Mouse (Mus musculus) liver, embryonic 13.5 days (tissue): ENCODE results near the gene Vps25. TPM values are rescaled to one million over a fixed set of nuclear protein-coding genes. Genes with fewer than 3 reads are reported as not detected.
A peak's percentile ranks its signal among the peaks of the same experiment; 100 is the strongest.

Experiments
- ATAC-seq: fragments of 200-750 bp; cut with Nextera tagmentation; 2 replicates; pipeline ENCODE4 v1.8.0; 2017; ENCODE audit warnings: low read depth, mild to moderate bottlenecking, moderate number of reproducible peaks, moderate library complexity
- DNase-seq: peaks from one replicate; pipeline ENCODE4 v3.0.0; 2022
- H3K27ac ChIP-seq: fragments of 300-500 bp; sonication (generic); 2 replicates; pipeline ENCODE4 v1.5.1; 2015; ENCODE audit warnings: moderate library complexity, mild to moderate bottlenecking, inconsistent platforms
- H3K27me3 ChIP-seq: fragments of 300-500 bp; sonication (generic); 2 replicates; pipeline ENCODE4 v1.6.1; 2015; ENCODE audit warnings: mild to moderate bottlenecking, inconsistent platforms
- H3K36me3 ChIP-seq: fragments of 300-500 bp; sonication (generic); 2 replicates; pipeline ENCODE4 v1.6.1; 2015; ENCODE audit warnings: mild to moderate bottlenecking, inconsistent platforms
- H3K4me1 ChIP-seq: fragments of 300-500 bp; sonication (generic); replicated peaks from 2 replicates; pipeline ENCODE4 v1.6.1; 2015; ENCODE audit warnings: inconsistent platforms
- H3K4me2 ChIP-seq: fragments of 300-500 bp; sonication (generic); 2 replicates; pipeline ENCODE4 v1.6.1; 2015; ENCODE audit warnings: inconsistent platforms, mild to moderate bottlenecking, moderate library complexity
- H3K4me3 ChIP-seq: fragments of 300-500 bp; sonication (generic); replicated peaks from 2 replicates; pipeline ENCODE4 v1.5.1; 2015; ENCODE audit warnings: mild to moderate bottlenecking, inconsistent platforms
- H3K9ac ChIP-seq: fragments of 300-500 bp; sonication (generic); 2 replicates; pipeline ENCODE4 v1.6.1; 2015; ENCODE audit warnings: mild to moderate bottlenecking, inconsistent platforms
- H3K9me3 ChIP-seq: fragments of 300-500 bp; sonication (generic); replicated peaks from 2 replicates; pipeline ENCODE4 v1.6.1; 2016; ENCODE audit warnings: inconsistent platforms
- WGBS: fragments of 180-500 bp; shearing (Covaris S2); methylation state at CpG from one replicate; pipeline ENCODE4 v1.1.7; 2015; ENCODE audit not compliant: insufficient replicate concordance; 5-methylcytosine and 5-hydroxymethylcytosine counted together
- polyA plus RNA-seq: library from polyadenylated mRNA; unstranded; fragments of >200 nt; fragmentation: Nextera tagmentation; extraction: Ambion mirVana; gene quantifications from 2 replicates; pipeline ENCODE4 v1.2.1, GENCODE M21; 2015

The Vps25 gene
- polyA plus RNA-seq: 98.5 and 99.4 TPM in 2 replicates

DNA sequence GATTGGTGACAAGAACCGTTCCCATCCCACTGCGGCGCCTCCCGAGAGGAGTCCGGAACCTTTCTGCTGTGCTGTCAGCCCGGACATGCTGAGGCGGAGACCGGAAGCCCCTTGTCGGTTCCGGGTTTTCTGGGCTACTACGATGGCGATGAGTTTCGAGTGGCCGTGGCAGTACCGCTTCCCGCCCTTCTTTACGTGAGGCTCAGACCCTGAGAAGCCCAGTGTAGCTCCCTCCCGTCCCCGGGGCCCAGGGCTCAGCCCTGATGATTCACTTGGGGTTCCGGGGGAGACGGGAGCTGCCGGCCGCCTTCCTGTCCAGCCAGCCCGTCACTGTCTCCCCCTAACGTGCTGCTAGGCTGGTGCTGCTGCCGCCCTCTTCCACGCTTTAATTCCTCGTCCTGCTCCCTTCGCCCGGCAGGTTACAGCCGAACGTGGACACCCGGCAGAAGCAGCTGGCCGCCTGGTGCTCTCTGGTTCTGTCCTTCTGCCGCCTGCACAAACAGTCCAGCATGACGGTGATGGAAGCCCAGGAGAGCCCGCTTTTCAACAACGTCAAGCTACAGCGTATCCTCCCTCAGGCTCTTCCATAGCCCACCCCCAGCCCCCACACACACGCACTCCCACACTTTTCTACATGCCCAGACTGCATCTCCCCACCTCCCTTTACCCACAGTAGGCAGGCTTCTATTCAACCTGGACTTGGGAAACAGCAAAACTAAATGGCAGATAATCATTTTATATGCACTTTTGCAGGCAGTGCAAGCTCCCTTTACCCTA lies at the start of gene Vps25:
Gene Vps25, plus strand, starts transcription at position 95 of the 777 bp plus-strand sequence.
- Histone ChIP-seq H3K9me3 (no peaks in the 10 kb centered on the region), H3K4me1 (peaks cover 65% of the 10 kb centered on the region), H3K27ac (peak within 1 kb of the TSS; percentile 94), H3K4me3 (peak within 1 kb of the TSS; percentile 93), H3K9ac (peak within 1 kb of the TSS; percentile 97), H3K4me2 (peak within 1 kb of the TSS; percentile 95), H3K27me3 (no peaks in the 10 kb centered on the region), H3K36me3 (peaks cover 26% of the 10 kb centered on the region)
- peak; percentile 76 for DNase-seq
- peak; percentile 88 for ATAC-seq
- under 1% methylated on average over 40 of the region's 40 CpGs for WGBS

DNA sequence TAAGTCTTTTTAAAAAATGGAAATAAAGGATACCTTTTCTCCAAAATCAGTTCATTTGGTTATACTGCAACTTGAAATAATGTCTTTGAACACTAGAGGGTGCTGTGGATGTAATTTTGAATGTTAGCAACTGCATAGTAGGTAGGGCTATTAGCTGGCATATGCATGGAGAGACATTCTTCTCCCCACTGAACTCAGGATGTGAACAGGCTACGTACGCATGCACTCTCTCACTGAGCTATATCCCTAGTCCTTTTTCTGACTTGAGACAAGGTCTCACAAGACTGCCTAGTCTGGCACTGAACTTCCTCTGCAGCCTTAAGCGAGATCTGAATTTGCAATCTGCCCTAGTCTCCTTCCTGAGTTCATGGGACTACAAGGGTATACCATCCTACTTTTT lies 41.5 kb upstream of the Vps25 start:
- Histone ChIP-seq H3K4me1 (no peaks in the 10 kb centered on the region), H3K27me3 (no peaks in the 10 kb centered on the region), H3K27ac (no peak overlapping the region), H3K4me3 (no peak overlapping the region), H3K9me3 (no peaks in the 10 kb centered on the region), H3K9ac (no peak overlapping the region), H3K36me3 (peaks cover 51% of the 10 kb centered on the region), H3K4me2 (no peak overlapping the region)
- ATAC-seq: 0 out of 2 replicates have a peak, but pooled peaks have one; percentile 47
- 50% methylated on average over 3 of the region's 3 CpGs for WGBS
- DNase-seq: peak; percentile 29

DNA sequence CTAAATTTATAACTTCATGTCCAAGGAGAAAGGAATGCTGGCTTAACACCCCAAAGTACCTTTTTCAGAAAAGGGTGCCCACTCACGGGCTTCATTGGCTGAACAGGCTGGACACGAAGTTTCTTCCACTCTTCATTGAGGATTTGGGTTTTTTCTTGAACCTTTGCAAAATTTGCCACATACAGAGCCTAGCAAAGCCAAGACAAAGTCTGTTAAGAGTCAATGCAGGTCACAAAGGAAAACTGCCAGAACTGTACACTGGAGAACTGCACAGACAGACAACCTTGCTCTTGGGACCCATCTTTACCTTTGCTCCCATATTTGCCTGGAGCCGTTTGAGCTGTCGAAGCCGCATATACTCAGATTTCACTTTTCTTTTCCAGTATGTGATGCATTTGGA lies 36.6 kb upstream of the Vps25 start:
- H3K4me3 ChIP-seq: no peak overlapping the region
- peaks cover 6% of the 10 kb centered on the region; the same call in 1 of the 2 replicates for H3K4me1 ChIP-seq
- no peaks in the 10 kb centered on the region for H3K9me3 ChIP-seq
- H3K4me2 ChIP-seq: no peak overlapping the region
- no peak for ATAC-seq
- no peak for DNase-seq
- no peak overlapping the region for H3K27ac ChIP-seq
- no peak overlapping the region for H3K9ac ChIP-seq
- H3K36me3 ChIP-seq: peaks cover 22% of the 10 kb centered on the region
- 80% methylated on average over 5 of the region's 5 CpGs for WGBS
- no peaks in the 10 kb centered on the region for H3K27me3 ChIP-seq

DNA sequence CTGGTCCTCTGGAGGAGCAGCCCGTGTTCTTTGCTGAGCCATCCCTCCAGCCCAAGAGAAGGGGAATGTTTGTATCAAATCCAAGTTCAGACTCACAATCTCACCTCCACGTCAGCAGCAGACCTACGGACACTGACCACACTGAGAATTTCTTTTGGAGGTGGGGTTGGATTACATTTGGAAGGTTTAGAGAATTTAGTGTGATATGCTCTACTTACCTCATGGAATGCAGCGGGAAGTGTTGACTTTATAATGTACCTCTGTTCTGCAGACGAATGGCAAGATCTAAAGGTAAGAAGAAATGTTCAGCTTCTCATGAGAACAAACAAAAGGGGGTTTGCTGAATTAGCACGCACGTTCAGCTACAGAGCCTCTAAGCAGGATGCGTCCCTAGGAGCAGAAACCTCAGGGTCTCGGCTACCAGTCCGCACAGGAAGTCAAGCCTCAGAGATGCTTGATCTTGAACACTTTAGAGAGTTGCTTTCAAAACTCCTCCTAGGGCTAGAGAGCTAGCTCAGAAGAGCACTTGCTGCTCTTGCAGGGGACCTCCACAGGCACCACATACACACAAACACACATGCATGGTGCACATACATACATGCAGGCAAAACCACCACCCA lies 35.0 kb upstream of the Vps25 start:
- ATAC-seq (no peak), DNase-seq (no peak)
- Histone ChIP-seq H3K4me1 (peaks cover 6% of the 10 kb centered on the region; the same call in 1 of the 2 replicates), H3K4me3 (no peak overlapping the region), H3K9me3 (no peaks in the 10 kb centered on the region), H3K27ac (no peak overlapping the region), H3K9ac (no peak overlapping the region), H3K36me3 (peaks cover 10% of the 10 kb centered on the region; the same call in 1 of the 2 replicates), H3K4me2 (no peak overlapping the region), H3K27me3 (no peaks in the 10 kb centered on the region)
- WGBS: 56% methylated on average over 10 of the region's 10 CpGs

DNA sequence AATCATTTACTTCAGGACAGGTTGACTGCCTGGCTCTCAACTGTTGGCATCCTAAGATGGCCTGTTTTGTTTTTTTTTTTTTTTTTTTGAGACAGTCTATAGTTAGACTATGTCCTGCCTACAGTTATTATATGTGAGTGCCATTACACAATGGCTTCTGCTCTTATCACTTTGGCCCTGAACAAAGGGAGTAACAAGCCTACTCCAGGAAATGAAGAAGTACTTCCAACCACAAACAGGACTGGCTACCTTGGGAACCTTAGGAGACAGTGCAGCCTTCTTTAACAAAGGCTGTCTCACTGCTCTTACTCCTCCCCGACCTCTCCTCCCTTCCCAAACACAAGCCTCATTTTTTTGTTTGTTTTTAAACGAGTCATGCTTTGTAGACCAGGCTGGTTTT lies 32.7 kb upstream of the Vps25 start:
- Histone ChIP-seq H3K4me3 (no peak overlapping the region), H3K9ac (no peak overlapping the region), H3K9me3 (no peaks in the 10 kb centered on the region), H3K4me1 (peaks cover 26% of the 10 kb centered on the region), H3K27ac (no peak overlapping the region), H3K27me3 (no peaks in the 10 kb centered on the region), H3K36me3 (no peaks in the 10 kb centered on the region), H3K4me2 (no peak overlapping the region)
- ATAC-seq: no peak
- DNase-seq: no peak
- 27% methylated on average over 2 of the region's 2 CpGs for WGBS

DNA sequence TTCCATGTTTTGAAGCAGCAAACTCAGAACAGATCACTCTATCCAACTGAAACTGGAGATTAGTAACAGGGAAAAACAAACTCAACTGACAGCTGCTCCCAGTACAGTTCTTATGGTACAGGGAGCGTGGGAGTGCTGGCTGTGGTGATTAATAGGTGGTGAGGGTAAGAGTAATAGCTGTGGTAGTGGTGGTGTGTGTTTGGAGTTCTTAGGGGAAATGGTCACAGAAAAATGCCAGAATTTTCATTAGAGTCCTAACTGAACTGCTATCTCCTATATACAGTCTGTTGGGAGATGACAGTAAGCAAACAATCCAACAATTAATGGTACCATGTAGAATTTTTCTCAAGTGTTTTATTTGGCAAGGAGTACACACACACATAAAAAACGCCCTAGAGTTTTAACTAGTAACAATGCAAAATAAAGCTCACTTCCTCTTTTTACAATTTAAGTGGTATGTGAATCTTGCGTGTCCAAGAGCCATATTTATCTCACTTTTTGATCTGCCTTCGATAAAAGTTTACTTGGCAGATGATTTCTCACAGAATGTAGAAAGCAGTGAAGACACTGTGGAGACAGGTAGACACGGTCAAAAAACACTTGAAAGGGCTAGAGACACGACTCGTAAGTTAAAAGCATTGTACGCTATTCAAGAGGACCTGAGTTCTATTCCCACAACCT lies 32.1 kb upstream of the Vps25 start:
- H3K4me1 ChIP-seq: peaks cover 27% of the 10 kb centered on the region
- ATAC-seq (no peak), DNase-seq (no peak)
- H3K9me3 ChIP-seq: no peaks in the 10 kb centered on the region
- no peak overlapping the region for H3K4me3 ChIP-seq
- no peaks in the 10 kb centered on the region for H3K27me3 ChIP-seq
- H3K27ac ChIP-seq: no peak overlapping the region
- 58% methylated on average over 8 of the region's 8 CpGs for WGBS
- H3K9ac ChIP-seq: no peak overlapping the region
- H3K4me2 ChIP-seq: no peak overlapping the region
- no peaks in the 10 kb centered on the region for H3K36me3 ChIP-seq

DNA sequence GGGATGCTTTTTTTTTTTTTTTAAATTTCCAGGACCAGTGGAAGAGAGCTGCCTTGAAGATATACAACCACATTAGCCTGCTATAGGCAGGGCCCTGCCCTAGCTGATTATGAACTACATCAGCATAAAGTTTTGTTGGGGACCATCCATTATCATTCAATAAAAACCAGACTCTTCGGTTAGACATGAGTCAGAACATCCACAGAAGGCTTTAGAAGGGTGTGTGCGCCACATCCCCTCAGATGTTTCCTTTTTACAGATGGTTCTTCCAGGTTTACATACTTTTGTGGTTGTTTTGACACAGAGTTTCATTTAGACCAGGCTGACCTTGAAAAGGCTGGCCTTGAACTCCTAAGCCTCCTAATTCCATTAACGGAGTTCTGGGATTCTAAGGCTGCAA lies 29.2 kb upstream of the Vps25 start:
- no peaks in the 10 kb centered on the region for H3K9me3 ChIP-seq
- no peak for DNase-seq
- peak overlapping the region; percentile 96; the same call in 1 of the 2 replicates for H3K9ac ChIP-seq
- H3K27ac ChIP-seq: peak overlapping the region; percentile 23; the same call in 1 of the 2 replicates
- H3K4me1 ChIP-seq: peaks cover 34% of the 10 kb centered on the region
- H3K4me3 ChIP-seq: no peak overlapping the region
- WGBS: 74% methylated on average over 3 of the region's 3 CpGs
- no peak for ATAC-seq
- H3K27me3 ChIP-seq: peaks cover 20% of the 10 kb centered on the region
- H3K4me2 ChIP-seq: peak overlapping the region; percentile 96; the same call in 1 of the 2 replicates
- H3K36me3 ChIP-seq: no peaks in the 10 kb centered on the region

DNA sequence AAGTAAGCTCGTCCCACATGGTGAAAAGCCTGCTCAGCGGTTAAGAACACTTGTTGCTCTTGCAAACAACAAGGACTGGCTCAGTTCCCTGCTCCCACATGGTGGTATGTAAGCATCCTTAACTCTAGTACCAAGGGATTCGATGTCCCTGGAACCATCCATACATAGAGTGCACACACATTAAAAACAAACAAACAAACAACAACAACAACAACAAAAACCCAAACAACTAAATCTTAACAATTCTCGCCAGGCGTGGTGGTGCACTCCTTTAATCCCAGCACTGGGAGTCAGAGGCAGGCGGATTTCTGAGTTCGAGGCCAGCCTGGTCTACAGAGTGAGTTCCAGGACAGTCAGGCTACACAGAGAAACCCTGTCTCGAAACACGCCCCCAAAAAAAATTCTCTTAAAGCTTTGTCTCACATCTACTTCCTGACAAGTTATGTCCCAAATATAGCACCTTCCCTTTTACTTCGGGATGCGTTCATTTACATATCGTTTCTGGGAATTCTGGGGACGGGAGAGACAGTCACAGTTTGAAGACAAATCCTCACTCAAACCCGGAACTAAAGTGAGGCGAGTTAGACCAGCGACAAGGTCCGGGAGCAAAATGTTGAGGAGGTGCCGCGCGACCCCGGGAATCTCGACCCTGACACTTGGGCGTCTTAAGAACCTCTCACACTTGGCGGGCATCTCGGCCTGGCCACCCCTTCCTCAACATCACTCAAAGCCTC lies 28.0 kb upstream of the Vps25 start:
- peak overlapping the region; percentile 96 for H3K4me2 ChIP-seq
- H3K4me1 ChIP-seq: peaks cover 46% of the 10 kb centered on the region
- ATAC-seq (no peak), DNase-seq (no peak)
- H3K27me3 ChIP-seq: peaks cover 32% of the 10 kb centered on the region
- peak overlapping the region; percentile 96 for H3K9ac ChIP-seq
- peak overlapping the region; percentile 91 for H3K27ac ChIP-seq
- H3K9me3 ChIP-seq: no peaks in the 10 kb centered on the region
- 18% methylated on average over 25 of the region's 25 CpGs for WGBS
- H3K36me3 ChIP-seq: no peaks in the 10 kb centered on the region
- H3K4me3 ChIP-seq: peak overlapping the region; percentile 96

DNA sequence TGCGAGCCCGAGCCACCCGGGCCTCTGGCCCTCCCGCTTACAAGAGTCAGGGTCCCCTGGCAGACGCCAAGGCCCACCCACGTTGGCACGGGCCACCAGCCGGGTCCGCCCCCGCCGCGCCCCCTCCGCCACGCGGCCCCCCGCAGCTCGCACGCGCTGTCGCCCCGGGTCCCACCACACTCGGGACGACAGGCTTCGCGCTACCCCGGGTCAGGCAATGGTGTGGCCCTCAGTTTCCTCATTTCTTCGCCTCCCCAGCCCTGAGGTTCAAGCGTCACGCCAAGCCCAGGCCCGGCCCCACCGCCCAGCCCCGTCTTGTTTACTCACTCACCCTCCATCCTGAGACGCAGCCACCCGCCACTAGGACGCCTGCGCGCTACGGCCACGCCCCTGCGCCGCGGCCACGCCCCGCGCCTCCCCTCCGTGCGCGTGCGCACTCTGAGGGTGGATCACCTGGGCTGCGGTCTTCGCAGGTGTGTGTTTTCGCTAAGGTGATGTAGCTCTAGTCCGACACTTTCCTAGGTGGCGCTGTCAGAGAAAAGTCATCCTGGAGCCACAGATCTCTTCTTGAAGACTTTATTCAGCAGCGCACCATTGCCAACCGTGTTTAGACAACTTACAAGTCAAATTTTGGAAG lies 27.3 kb upstream of the Vps25 start, which contains the start of gene Ezh1:
Gene Ezh1, minus strand, starts transcription at position 399 of the 637 bp plus-strand sequence.
- peak within 1 kb of the TSS; percentile 91 for H3K27ac ChIP-seq
- H3K4me1 ChIP-seq: peaks cover 49% of the 10 kb centered on the region
- no peaks in the 10 kb centered on the region for H3K9me3 ChIP-seq
- peaks cover 39% of the 10 kb centered on the region for H3K27me3 ChIP-seq
- no peaks in the 10 kb centered on the region for H3K36me3 ChIP-seq
- peak within 1 kb of the TSS; percentile 96 for H3K9ac ChIP-seq
- peak within 1 kb of the TSS; percentile 96 for H3K4me3 ChIP-seq
- WGBS: 1% methylated on average over 56 of the region's 56 CpGs
- ATAC-seq (peak; percentile 96), DNase-seq (peak; percentile 85)
- H3K4me2 ChIP-seq: peak within 1 kb of the TSS; percentile 96

DNA sequence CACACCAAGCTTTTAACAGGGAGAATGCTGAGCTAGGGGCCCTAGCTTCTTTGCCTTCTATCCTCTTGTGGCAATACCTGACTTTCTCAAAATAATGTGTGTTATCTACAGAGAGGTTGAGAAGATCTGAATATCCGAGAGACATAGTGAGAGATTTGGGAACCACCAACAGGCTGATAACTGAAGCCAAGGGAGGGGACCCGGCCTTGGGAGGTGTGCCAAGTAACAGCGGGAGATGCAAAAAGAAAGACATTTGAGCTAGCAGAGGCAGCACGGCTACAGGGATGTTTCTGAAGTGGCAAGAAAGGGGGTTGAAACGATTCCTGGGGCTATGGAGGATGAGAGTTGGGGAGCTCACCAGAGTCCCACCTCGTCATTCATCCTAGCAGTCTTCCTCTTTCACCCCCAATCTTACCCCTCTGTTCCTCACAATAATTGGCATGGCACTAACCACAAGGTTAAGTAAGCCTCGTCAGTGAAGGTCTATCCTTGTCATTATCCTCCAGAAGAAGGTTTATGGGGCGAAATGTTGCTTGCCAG lies 24.1 kb upstream of the Vps25 start:
- Histone ChIP-seq H3K4me3 (no peak overlapping the region), H3K4me2 (no peak overlapping the region), H3K4me1 (peaks cover 56% of the 10 kb centered on the region), H3K36me3 (no peaks in the 10 kb centered on the region), H3K27ac (peak overlapping the region; percentile 27; the same call in 1 of the 2 replicates), H3K9ac (no peak overlapping the region), H3K27me3 (peaks cover 65% of the 10 kb centered on the region), H3K9me3 (no peaks in the 10 kb centered on the region)
- WGBS: 20% methylated on average over 8 of the region's 8 CpGs
- ATAC-seq (no peak), DNase-seq (no peak)
